Mouse (Mus musculus) forebrain, embryonic 16.5 days (tissue): ENCODE results near the gene Ly6g6f. TPM values are rescaled to one million over a fixed set of nuclear protein-coding genes. Genes with fewer than 3 reads are reported as not detected.
"Not testable (repeated sequence)": the region's sequence is repeated elsewhere in the genome, so short reads cannot be mapped to it uniquely, and the experiment has no call there.

ENCODE experiments used
- ATAC-seq: fragments of 200-750 bp; cut with Nextera tagmentation; 2 replicates; pipeline ENCODE4 v1.8.0; 2017; ENCODE audit warnings: mild to moderate bottlenecking, moderate library complexity
- H3K27ac ChIP-seq: fragments of 300-500 bp; sonication (generic); 2 replicates; pipeline ENCODE4 v1.5.1; 2014; ENCODE audit warnings: low read length, control low read depth
- H3K27me3 ChIP-seq: fragments of 300-500 bp; sonication (generic); replicated peaks from 2 replicates; pipeline ENCODE4 v1.6.1; 2014; ENCODE audit warnings: low read length; ENCODE audit not compliant: control insufficient read depth, insufficient read depth
- H3K36me3 ChIP-seq: fragments of 300-500 bp; sonication (generic); 2 replicates; pipeline ENCODE4 v1.6.1; 2014; ENCODE audit not compliant: control insufficient read depth, insufficient read depth
- H3K4me1 ChIP-seq: fragments of 300-500 bp; sonication (generic); replicated peaks from 2 replicates; pipeline ENCODE4 v1.6.1; 2014; ENCODE audit warnings: low read length; ENCODE audit not compliant: control insufficient read depth, insufficient read depth
- H3K4me2 ChIP-seq: fragments of 300-500 bp; sonication (generic); 2 replicates; pipeline ENCODE4 v1.6.1; 2014; ENCODE audit warnings: mild to moderate bottlenecking, low read length, control low read depth
- H3K4me3 ChIP-seq: fragments of 300-500 bp; sonication (generic); replicated peaks from 2 replicates; pipeline ENCODE4 v1.5.1; 2014; ENCODE audit warnings: mild to moderate bottlenecking, low read length, control low read depth
- H3K9ac ChIP-seq: fragments of 300-500 bp; sonication (generic); replicated peaks from 2 replicates; pipeline ENCODE4 v1.6.1; 2014; ENCODE audit warnings: low read depth, low read length, control low read depth
- H3K9me3 ChIP-seq: fragments of 300-500 bp; sonication (generic); 2 replicates; pipeline ENCODE4 v1.6.1; 2016; ENCODE audit warnings: low read length; ENCODE audit not compliant: control insufficient read depth
- WGBS: fragments of 180-500 bp; shearing (Covaris S2); extraction: QIAGEN DNeasy Blood & Tissue Kit; methylation state at CpG from one replicate; pipeline ENCODE4 v1.1.7; 2014; 5-methylcytosine and 5-hydroxymethylcytosine counted together
- polyA plus RNA-seq: library from polyadenylated mRNA; unstranded; fragments of >200 nt; fragmentation: Nextera tagmentation; extraction: Ambion mirVana; gene quantifications from 2 replicates; pipeline ENCODE4 v1.2.1, GENCODE M21; 2015

Ly6g6f gene
- polyA plus RNA-seq, 1 experiment from 2014 or later: not detected

DNA sequence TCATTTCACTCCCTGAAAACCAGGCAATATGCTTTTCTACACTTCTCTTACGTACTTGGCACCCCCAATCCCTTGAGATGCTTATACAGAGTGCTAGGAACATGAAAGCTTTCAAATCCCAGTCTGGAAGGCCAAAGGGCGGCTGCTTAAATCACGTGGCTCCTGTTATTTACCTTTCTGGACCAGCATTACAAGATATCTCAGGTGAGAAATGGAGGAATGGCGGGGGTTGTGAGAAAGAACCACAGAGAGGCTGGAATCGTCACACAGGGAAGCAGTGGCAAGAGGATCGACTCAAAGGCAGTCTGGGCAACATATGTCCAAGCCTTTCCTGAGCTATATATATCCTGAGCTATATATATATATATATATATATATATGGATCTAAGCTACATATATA is 40.2 kb upstream of the Ly6g6f start:
- Histone ChIP-seq H3K4me2 (peak overlapping the region; percentile 75), H3K27ac (no peak overlapping the region), H3K9ac (peak overlapping the region; percentile 83), H3K4me1 (peaks cover 31% of the 10 kb centered on the region), H3K36me3 (peaks cover 5% of the 10 kb centered on the region; the same call in 1 of the 2 replicates), H3K9me3 (no peaks in the 10 kb centered on the region), H3K27me3 (no peaks in the 10 kb centered on the region), H3K4me3 (peak overlapping the region; percentile 73)
- WGBS: 36% methylated on average over 6 of the region's 6 CpGs
- no peak for ATAC-seq

DNA sequence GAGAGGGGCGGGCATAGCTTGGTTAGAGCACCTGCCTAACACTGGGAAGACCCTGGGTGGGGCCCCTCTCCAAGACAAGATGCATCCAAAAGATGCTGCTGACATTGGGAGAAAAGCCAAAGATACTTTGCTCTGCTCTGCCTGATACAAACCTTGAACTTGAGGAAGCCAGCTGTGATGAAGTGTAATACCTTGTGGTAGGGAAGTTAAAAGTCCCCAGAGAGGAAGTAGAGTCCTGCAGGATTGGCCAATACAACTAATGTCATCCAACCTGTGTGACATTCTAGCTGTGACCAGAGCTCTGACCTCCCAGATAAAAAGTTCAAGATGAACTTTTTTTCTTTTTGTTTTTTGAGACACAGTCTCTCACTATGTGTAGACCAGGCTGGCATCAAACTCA is 39.7 kb upstream of the Ly6g6f start:
- Histone ChIP-seq H3K36me3 (peaks cover 5% of the 10 kb centered on the region; the same call in 1 of the 2 replicates), H3K9ac (no peak overlapping the region), H3K4me3 (no peak overlapping the region), H3K4me2 (no peak overlapping the region), H3K9me3 (no peaks in the 10 kb centered on the region), H3K4me1 (peaks cover 36% of the 10 kb centered on the region), H3K27ac (no peak overlapping the region), H3K27me3 (no peaks in the 10 kb centered on the region)
- WGBS: 100% methylated on average over 1 of the region's 1 CpGs
- no peak for ATAC-seq

DNA sequence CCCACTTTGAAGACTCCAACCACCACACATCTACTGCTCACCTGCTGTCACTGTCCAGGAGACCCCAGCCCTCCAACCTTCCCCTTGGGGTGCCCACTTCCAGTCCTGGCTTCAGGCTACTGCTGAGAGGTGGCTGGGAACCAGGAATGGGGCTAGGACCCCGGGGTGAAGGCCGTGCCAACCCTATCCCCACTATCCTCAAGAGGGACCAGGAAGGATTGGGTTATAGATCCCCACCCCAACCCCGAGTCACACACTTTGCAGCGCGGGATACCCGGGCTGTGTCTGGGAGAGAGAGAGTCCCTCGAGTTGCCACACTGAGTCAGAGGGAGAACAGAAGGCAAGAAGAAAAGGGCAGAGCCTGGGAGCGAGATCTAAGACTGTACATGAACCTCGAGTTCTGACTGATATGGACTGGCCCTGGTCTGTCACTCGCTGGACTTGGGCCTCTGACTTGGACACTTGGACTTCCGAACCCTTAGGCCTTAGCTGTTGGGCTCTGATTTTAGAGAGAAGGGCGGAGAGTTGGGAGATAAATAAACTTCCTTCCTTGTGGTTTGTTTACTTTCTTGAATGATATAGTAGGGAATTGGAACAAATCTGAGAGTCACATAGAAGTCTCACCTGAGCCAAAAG is 39.0 kb upstream of the Ly6g6f start:
- H3K4me3 ChIP-seq, ATAC-seq, H3K9ac ChIP-seq, H3K9me3 ChIP-seq, H3K36me3 ChIP-seq, H3K27ac ChIP-seq, H3K27me3 ChIP-seq, H3K4me2 ChIP-seq: not testable (repeated sequence)
- peaks cover 42% of the 10 kb centered on the region for H3K4me1 ChIP-seq
- WGBS: 93% methylated on average over 12 of the region's 12 CpGs

- not testable (repeated sequence) for H3K9ac ChIP-seq, H3K4me3 ChIP-seq, ATAC-seq, H3K27ac ChIP-seq, H3K27me3 ChIP-seq, H3K36me3 ChIP-seq, H3K4me2 ChIP-seq, H3K9me3 ChIP-seq
- WGBS: 94% methylated on average over 9 of the region's 9 CpGs
- H3K4me1 ChIP-seq: peaks cover 42% of the 10 kb centered on the region
Observed at GRCm38 (mm10) chr17:35123287-35123686, 37.9 kb upstream of the Ly6g6f start.

DNA sequence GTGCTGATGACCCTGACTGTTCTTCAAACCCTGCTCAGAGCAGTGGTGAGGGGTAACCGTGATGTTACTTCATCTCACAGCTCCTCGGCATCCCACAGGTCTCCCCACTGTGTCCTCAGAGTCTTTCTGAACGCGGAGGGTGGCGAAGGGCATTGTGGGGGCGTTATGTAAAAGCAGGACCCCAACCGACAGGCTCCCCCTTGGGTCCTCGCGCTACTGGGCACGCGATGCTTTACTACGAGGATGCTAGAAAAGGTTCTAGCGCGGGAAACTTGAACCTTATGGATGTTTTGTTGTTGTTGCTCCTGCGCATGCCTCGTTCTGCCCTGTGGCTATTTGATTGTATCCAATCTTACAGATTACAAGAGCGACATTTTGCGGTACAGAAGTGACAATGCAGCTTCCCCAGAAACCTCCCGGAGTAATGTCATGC is 36.5 kb upstream of the Ly6g6f start, which contains the start of gene Csnk2b:
Gene Csnk2b, minus strand, starts transcription at position 183 of the 433 bp plus-strand sequence.
- Histone ChIP-seq H3K27ac (peak within 1 kb of the TSS; percentile 93), H3K4me2 (peak within 1 kb of the TSS; percentile 95), H3K9ac (peak within 1 kb of the TSS; percentile 80), H3K36me3 (peaks cover 14% of the 10 kb centered on the region), H3K9me3 (no peaks in the 10 kb centered on the region), H3K27me3 (no peaks in the 10 kb centered on the region), H3K4me3 (peak within 1 kb of the TSS; percentile 62), H3K4me1 (peaks cover 32% of the 10 kb centered on the region)
- WGBS: 0% methylated on average over 19 of the region's 19 CpGs
- peak; percentile 5; the same call in 1 of the 2 replicates for ATAC-seq

DNA sequence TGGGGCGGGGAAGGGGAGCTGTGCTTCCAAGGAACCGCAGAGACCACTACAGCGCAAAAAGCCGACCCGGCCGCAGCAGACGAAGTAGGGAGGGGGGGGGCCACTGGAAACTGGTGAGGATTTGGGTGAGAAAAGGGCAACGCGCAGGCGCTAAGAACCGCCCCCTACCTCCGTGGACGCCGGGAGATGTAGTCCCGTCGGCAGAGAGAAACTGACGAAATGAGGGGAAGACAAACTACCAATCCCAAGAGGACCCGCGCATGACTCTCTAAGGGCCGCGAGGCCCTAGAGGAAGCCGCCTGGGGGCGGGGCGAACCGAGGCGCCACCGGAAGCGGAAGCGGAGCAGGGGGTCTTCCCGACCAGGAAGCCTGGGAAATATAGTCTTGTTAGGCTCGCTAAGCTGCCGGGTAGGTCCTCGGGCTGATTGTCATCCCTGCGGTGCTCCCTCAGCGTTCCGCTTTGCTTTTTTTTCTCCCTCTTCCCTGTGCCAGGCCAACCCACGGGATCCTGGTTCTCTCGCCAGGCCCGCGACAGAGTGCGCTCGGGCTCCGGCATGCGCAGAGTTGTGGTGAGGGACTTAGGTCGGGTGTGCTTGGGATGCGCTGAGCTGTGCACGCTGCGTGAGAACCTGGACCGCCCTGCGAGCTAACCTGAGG is 35.9 kb upstream of the Ly6g6f start, which contains the start of gene Gpank1:
Gene Gpank1, plus strand, starts transcription at position 313 of the 657 bp plus-strand sequence.
- H3K9me3 ChIP-seq: no peaks in the 10 kb centered on the region
- peak within 1 kb of the TSS; percentile 80 for H3K9ac ChIP-seq
- H3K4me3 ChIP-seq: peak within 1 kb of the TSS; percentile 62
- ATAC-seq: peak; percentile 97
- peaks cover 17% of the 10 kb centered on the region for H3K36me3 ChIP-seq
- H3K4me2 ChIP-seq: peak within 1 kb of the TSS; percentile 95
- WGBS: 0% methylated on average over 50 of the region's 50 CpGs
- no peaks in the 10 kb centered on the region for H3K27me3 ChIP-seq
- H3K27ac ChIP-seq: peak within 1 kb of the TSS; percentile 93
- H3K4me1 ChIP-seq: peaks cover 26% of the 10 kb centered on the region

- H3K27me3 ChIP-seq: no peaks in the 10 kb centered on the region
- H3K4me1 ChIP-seq: peaks cover 23% of the 10 kb centered on the region
- H3K4me2 ChIP-seq: peak overlapping the region; percentile 88
- peaks cover 19% of the 10 kb centered on the region for H3K36me3 ChIP-seq
- H3K4me3 ChIP-seq: peak overlapping the region; percentile 62
- H3K9ac ChIP-seq: peak overlapping the region; percentile 76
- no peaks in the 10 kb centered on the region for H3K9me3 ChIP-seq
- WGBS: under 1% methylated on average over 33 of the region's 33 CpGs
- 0 out of 2 replicates have a peak overlapping the region, but pooled peaks have one; percentile 0 for H3K27ac ChIP-seq
- no peak for ATAC-seq
Observed at GRCm38 (mm10) chr17:35120745-35121142, 35.3 kb upstream of the Ly6g6f start.

GRCm38 (mm10) chr17:35115046-35116019 is 29.9 kb upstream of the Ly6g6f start, which contains the start of gene Ly6g5b:
Gene Ly6g5b (minus strand): TSS chr17:35115428.
- Histone ChIP-seq H3K27ac (no peak within 1 kb of the TSS), H3K9me3 (no peaks in the 10 kb centered on the region), H3K4me3 (no peak within 1 kb of the TSS), H3K4me2 (no peak within 1 kb of the TSS), H3K27me3 (no peaks in the 10 kb centered on the region), H3K4me1 (peaks cover 9% of the 10 kb centered on the region), H3K36me3 (peaks cover 19% of the 10 kb centered on the region), H3K9ac (no peak within 1 kb of the TSS)
- ATAC-seq: no peak
- 87% methylated on average over 8 of the region's 8 CpGs for WGBS
